Mouse (Mus musculus) erythroblast, adult 5-6 weeks (primary cell): Measurements from ENCODE around the gene Nhsl1. TPM values are rescaled to one million over a fixed set of nuclear protein-coding genes. Genes with fewer than 3 reads are reported as not detected.
"Not testable (repeated sequence)": the region's sequence is repeated elsewhere in the genome, so short reads cannot be mapped to it uniquely, and the experiment has no call there.

ENCODE experiments used
- ATAC-seq: replicated peaks from 2 replicates; pipeline ENCODE4 v1.8.0; 2016; ENCODE audit warnings: moderate number of reproducible peaks, mild to moderate bottlenecking, moderate TSS enrichment, inconsistent platforms; ENCODE audit not compliant: poor library complexity, low FRiP score, severe bottlenecking
- total RNA-seq, 2 experiments: library from RNA; stranded (forward) in 1 of 2; stranded (reverse) in 1 of 2; fragments of 150-400 nt in 1 of 2; fragments of 200-764, 138-1000 nt in 1 of 2; gene quantifications; 2 replicates each; pipeline versions ENCODE4 v1.2.3 to v1.2.4; 2015 to 2017; ENCODE audit warnings: low replicate concordance in 2 of 2

Nhsl1 gene
- total RNA-seq, 2 experiments from 2014 or later, result not detected

DNA sequence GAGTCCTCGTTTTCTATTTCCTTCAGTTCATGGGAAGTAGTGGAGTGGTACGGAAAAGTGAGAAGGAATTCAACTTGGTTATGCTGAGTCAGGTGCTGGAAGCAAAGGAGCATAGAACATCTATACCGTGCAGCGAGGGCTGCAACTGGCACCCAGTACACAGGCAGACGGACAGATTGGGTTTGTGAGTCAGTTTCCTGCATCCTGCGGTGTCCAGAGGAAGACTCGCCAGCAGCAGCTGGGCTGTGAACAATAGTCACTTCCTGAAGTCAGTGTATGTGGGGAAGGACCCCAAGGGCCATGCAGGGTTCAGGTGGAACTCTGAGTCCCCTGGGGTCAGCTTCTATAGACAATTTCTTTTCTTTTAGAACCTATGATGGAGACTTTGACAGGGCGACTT is 111.4 kb downstream of the Nhsl1 start:
- ATAC-seq, result no peak

DNA sequence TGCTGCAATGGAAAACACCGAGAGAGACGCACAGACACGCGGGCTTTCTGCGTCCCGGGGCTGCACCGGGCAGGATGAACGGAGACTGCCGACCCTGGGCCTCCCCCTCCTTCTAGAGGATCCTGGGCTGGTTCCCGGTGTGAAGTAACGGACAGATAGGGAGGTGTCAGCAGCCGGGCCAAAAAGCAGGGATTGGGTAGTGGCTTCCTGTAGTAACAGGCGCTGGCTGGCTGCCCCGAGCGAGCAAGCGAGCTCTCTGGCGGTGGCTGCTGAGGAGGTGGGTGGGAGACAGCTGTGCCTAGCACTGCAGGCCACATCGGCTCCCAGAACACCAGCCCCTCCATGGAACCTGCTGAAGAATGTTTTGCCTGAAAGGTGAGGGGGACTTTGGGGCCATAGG is 112.2 kb downstream of the Nhsl1 start:
- ATAC-seq, result no peak

DNA sequence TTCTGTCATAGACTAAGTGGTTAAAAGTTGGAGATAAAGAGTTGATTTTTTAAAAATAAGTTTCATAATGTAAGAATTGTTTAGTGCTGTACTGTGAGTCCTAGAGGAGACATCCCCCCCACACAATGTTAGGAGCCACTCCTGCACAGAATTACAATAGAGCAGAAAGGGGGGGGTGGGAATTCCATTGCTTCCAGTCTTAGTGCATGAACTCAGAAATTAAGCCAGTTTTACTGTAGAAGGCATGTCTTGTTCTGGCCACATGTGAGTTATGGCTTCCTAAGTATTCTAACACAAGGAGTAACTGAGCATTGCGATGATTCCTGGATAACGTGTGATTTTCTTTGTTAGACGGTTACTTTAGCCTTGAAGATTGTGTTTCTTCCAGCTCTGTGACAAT is 112.8 kb downstream of the Nhsl1 start:
- ATAC-seq, result no peak

DNA sequence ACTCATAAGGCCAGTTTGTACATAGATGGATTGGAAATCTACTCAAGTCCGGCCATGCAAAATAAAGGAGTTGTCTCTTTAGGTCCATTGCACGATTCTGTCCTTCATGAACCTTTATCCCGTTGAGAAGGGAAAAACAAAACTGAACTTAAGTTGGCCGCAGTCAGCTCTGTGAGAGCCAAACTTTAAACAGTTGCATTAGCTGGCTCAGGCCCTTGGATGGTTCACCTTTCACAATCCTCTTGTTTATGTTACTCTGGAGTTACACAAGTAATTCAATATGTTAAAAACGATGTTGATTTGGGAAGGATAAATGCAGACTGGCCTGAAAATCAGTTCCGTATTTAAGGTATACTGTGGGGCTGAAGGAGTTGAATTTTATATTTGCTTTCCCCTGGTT is 116.7 kb downstream of the Nhsl1 start:
- ATAC-seq, result no peak

DNA sequence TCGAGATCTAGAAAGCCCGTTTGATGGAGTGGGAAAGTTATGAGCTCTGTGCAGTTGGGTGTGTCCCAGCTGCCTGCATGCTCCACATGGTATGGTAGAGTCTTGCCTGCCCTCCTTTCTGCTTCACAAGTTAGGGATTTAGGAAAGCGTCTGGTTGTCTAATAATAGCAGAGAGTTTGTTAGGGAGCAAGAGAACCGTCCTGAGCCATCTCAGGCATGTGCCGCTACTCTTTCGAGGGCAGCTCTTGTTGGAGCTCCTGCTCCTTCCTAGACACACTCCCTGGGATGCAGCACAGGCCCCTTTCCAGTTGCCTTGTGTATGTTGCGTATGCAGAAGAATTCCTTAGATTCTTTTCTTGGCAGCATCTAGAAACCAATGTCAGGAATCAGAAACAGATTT is 117.2 kb downstream of the Nhsl1 start:
- no peak for ATAC-seq

DNA sequence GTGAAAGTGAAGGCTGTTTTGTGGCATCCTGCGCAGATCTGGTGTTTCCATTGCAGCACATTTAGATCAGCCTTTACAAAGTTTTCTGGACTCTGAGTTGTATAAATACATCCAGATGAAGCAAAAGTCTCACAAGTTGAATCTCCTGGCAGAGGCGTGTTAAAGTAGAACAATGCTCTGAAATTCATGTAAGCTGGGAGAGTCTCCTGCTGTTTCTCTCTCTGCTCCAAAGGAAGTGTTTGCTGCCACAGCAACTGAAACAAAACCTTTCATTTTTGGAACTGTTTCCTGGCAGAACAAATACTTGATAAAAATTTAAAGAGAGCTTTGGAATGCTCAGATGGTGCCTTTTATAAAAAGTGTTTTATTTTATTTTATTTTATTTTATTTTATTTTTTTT is 118.8 kb downstream of the Nhsl1 start:
- ATAC-seq, result no peak

DNA sequence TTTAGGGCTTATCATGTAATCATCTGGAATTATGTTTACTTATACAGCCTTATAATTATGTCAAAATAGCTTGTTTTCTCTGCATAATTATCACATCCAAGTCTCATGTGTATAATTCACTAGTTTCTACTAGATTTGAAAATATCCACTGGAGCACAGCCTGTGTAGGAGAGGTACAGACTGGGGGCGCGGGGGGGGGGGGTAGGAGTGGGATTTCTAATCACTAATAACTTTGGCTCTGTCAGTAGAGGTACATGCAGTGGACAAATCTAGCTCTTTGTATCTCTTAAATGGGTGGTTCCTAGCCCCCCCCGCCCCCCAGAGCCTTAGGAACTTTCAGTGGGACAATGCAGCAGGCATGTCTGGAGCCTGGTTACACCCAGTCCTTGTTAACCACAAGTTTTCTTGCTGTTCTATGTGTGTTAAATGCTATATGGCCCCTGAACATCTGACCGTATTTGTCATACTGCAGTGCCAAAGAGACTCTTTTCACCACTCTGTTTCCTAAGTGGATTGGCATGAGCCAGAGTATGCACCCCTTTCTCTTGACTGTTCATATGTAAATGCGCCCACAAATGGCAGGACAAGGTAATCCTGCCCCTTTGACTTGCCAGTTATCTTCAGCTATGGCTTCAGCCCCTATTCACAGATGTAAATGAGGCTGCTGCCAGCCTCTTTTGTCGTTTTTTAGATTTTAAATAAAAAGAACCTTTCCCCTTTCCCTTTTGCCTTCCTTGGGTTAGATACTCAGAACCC is 127.0 kb downstream of the Nhsl1 start:
- no peak for ATAC-seq

DNA sequence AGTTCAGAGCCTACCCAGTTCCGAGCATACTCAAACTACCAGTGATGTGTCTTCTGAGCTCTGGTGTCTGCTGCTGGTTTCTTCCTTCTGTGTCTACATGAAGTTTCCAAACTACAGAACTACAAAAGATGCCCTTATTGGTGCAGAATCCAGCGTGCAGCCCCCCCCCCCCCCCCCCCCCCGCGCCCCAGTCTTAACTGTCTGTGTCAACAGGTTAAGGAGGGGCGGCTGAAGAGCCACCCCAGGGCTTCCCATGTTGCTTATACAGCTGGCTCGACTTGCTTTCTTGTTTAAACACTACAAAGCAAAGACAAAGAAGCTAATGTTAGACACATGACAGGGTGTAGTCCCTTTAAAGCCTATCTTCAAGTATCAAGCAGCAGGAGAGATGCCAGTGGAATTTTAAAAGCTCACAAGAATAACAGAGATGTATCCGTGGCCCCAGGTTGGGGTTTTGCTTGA is 127.6 kb downstream of the Nhsl1 start:
- ATAC-seq, result no peak

DNA sequence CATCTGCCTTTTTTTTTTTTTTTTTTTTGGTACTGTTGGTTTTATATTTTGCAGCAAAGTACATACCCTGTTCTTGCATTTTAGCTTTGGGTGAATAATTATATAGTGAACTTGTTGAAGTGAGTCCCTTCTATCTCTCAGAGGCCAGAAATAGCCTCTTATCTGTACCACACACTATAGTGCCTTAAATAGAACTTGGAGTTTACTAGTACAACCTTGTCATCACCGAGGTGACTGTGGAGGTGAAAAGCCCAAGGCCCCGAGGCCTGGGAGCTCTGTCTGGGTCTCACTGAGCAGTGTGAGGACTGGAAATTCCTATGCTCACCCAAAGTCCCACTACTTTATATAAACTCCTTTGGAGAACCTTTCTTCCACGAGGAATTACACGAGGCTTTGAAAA is 128.5 kb downstream of the Nhsl1 start:
- ATAC-seq, result no peak

DNA sequence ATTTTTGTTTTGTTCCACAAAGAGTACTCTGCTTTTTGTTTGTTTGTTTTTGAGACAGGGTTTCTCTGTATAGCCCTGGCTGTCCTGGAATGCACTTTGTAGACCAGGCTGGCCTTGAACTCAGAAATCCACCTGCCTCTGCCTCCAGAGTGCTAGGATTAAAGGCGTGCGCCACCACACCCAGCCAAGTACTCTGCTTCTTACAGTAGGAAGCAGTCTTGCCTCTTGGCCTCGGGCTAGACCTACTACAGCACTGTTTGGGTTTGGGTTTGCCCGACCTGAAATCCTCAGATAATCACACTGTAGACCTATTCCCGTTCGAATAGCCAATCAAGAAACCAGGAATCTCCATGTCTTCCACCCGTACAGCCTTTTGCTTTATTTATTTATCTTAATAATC is 130.1 kb downstream of the Nhsl1 start:
- not testable (repeated sequence) for ATAC-seq

DNA sequence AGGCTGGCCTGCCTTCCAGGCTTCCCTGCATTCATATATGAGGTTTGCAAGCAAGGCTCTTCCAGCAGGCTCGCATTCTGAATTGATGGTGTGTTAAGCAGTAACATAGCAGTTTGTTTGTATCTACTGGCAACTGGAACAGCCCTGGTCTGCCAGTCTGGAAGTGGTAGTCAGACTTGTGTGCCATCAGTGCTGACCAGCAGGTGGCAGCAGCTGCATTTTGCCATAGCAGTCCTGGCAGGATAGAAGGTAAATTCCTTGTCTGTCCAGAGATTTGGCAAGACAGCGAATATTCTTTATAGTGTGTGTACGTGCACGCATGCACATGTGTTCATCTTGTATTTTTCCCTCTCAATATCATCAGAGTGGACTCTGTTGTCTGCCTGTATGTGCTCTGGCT is 134.6 kb downstream of the Nhsl1 start:
- peak; percentile 65; the same call in 1 of the 2 replicates for ATAC-seq

DNA sequence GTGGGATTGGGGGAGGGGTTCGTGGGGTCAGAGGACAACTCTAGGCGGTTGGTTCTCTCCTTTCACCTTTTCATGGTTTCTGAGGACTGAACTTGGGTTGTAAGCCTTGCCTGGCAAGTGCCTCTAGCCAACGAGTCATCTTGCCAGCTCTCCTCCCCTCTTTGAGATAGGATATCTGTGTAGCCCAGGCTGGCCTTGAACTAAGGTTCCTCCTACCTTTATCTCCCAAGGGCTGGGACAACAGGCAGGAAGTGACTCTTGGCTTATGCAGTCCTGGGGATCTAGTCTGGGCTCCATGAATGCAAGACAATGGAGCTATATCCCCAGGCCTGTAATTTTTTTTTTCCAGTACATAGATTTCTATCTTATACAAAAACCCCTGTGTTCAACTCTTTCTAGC is 135.4 kb downstream of the Nhsl1 start:
- ATAC-seq, result no peak

DNA sequence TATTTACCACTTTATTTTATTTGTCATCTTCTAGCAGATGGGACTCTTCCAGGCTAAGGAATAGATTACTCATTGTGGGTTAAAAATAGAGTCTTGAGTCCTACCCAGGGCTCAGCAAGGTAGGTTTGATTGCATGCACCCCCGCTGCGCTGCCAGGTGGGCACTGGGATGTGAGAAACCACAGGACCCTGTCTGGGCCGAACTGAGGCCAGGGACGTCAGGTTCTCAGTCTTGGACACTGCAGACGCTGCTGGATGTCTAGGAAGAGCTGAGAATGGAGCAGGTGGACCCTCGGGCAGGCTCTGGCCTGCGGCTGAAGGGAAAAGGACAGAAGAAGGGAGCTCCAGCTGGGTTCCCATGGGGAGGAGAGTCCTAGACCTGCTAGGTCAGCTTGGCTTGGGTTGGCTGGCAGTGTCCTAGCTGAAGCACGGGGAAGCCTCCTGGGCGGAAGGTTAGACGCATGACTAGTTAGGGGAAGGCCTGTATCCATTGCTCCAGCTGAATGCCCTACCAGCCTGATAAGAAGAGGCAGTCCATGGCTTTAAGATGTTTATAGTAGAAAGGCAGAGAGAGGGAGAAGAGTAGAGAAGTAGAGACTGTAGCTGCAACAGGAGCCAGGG is 136.6 kb downstream of the Nhsl1 start:
- ATAC-seq, result no peak

DNA sequence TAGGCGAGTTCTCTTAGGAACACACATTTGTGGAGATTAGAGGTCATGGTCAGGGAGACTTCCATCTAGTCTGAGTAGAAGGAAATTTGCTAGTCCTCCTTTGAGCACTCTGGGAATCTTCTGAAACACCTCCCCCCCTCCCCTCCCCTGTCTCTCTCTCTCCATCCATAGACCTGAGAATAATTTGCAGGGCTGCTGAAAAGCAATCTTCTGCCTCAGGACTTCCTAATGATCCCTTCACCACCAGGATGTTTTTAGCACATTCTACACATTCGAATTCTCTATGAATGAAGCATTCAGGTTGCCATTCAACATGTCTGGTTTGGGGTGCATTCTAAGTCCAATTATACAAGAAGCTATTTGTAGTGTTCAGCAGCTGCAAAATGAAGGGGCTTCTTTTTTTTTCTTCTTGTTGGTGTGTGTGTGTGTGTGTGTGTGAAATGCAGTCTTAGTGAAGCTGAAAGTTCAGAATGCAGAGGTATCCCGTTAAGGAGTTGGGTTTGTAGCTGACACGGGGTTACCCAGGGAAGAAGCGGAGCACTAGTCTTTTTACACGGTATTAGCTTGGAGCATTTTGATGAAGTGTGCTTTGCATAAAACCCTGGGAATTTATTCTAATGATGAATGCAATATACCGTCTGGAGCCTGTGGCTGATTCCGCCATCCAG is 139.2 kb downstream of the Nhsl1 start:
- ATAC-seq, result no peak

DNA sequence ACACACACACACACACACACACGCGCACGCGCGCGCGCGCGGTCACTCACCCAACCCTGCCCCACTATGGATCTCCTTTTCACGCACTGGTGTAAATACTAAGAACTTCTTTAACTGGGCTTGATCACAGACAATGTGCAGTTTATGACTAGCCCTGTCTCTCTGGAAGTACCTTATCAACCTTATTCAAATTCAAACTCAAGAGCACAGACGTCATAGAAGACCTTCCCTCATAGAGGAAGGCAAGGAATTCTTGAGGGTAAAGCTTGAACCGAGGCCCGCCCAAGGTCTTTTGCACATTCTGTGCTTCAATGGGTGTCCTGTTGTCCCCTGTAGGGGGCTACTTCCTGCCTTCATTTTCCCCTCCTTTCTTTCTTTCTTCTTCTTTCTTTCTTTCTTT is 142.6 kb downstream of the Nhsl1 start:
- ATAC-seq, result no peak

DNA sequence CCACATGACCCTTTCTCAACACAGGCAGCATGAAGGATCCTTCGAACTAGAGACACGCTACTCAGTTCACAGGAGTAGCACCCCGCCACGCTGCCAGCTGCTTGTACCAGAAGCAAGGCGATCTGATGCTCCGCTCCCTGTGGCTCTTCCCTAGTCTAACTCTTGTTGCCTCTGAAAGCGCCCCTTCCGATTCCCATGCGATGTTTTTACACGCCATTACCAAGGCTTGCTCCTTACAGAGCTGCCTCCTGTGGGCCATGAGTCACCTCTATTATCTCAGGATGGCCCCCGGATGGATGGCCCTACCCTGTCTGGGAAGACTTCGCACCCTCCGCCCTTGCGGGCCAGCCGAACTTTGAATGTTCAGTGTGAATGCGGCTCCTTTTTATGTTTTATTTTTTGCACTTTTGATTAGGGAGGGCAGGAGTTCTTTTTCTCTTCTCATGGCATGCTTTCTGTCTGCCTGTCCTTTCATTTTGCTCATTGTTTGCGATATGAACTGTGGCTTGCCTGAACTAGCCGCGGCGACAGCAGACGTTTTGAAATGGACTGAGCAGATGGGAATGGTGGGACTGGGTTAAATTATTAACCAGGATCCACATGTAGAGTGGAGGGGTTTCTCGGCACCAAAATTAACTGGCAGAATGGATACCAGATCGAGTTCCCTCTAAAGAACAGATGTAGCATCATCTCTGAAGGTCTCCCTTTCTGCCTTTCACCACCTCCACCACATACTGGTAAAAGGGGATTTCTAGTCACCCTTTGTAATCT is 144.5 kb downstream of the Nhsl1 start:
- no peak for ATAC-seq

DNA sequence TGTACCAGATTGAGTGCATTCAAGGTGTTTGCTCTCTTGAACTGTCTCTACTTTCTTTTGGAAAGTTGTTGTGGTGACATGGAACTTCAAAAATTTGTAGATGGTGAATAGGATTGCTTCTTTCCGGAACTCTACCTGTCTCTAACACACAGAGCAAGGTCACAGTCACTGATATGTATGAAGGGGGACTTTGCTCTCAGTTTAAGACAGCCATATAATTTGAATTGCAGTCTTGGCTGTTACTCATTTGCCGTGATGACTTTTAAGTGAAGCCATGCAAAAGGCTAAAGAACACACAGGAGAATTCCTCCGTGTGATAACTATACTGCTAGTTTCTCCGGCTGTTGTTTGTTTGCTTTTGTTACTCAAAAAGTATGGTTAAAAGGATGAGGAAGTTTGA is 149.6 kb downstream of the Nhsl1 start:
- ATAC-seq, result no peak

DNA sequence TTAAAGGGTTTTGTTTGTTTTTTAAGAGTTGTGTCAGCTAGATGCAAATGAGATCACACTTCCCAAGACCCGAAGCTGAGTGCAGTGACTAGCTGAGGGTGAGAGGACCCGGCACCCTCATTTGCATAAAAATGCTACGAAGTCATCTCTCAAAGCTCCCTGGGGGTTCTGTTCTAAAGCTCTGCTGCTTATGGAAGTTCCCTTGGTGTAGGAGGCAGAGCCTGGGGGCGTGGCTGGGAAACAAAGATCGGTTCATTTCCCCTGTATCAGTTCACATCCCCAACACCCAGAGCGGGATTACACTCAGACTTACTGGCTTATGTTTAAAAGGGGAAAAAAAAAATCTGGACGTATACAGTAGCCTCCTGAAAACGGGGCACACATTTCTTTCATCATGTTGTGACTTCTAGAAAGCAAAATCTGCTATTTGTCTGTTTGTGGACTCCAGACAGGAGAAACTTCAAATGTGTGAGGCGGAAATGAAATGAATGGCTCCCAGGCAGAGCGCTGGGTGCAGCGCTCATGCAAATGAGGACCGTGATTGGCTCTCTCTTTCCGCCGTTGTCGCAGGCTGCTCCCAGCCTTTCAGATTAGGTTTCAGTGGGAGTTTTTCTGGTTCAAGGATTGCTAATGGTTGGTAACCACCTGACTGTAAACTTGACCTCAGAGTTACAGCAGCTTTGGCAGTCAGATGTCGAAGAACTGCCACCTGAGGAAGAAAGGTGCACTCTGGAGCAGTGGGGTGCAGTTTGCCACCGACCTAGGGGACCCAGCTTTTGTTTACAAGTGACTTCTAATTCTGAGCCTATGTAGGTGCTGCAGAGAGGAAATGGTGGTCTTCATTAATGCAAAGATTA is 150.7 kb downstream of the Nhsl1 start:
- ATAC-seq, result no peak

DNA sequence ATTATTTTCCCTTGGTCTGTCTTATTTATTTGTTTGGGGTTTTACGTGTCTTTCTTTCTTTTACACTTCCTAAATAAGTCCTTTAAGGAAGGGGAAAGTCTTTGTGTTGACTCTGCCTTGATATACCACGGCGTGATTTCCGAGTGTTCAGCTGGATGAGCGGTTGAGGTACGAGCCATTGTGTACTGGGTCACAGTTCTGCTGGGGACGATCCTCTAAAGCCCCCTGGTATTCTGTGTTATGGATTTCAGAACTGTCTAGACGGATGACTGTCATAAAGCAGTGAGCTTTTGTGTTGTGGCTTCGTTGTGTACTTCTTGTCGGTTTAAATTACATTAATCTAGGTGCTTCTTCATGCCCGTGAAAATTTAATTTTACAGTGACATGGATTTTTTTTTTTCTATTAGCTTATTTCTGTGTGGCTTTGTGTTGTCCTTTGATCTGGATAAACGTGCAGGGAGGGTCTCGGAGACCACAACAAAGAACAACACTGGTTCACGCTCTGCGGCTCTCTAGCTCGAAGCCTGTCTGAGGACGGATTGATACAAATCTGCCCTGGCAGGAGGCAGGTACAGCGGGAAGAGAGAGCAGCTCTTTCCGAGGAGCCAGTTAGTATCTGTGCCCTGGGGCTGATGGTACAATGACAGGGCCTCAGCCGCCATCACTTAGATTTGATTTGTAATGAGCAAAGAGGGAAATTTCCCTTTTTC is 151.7 kb downstream of the Nhsl1 start:
- ATAC-seq, result no peak
